Mouse (Mus musculus) midbrain, embryonic 14.5 days (tissue): ENCODE measurements at regions not wholly inside any gene's neighbourhood (a gene's known extent, or its start where the extent isn't known, plus 50 kb on each side); places are given as distances from the start of the nearest gene placed in this dataset.
"Not testable (repeated sequence)": the region's sequence is repeated elsewhere in the genome, so short reads cannot be mapped to it uniquely, and the experiment has no call there.

Experiments used
- ATAC-seq: fragments of 200-750 bp; cut with Nextera tagmentation; 2 replicates; pipeline ENCODE4 v1.8.0; 2017; ENCODE audit warnings: moderate number of reproducible peaks, moderate library complexity; ENCODE audit not compliant: low FRiP score, low TSS enrichment
- DNase-seq: peaks from one replicate; pipeline ENCODE4 v3.0.0-alpha.2; 2015
- H3K27ac ChIP-seq: fragments of 300-500 bp; sonication (generic); replicated peaks from 2 replicates; pipeline ENCODE4 v1.5.1; 2014; ENCODE audit warnings: mild to moderate bottlenecking, low read depth, low read length, moderate library complexity
- H3K27me3 ChIP-seq: fragments of 300-500 bp; sonication (generic); 2 replicates; pipeline ENCODE4 v1.6.1; 2014; ENCODE audit warnings: low read length, control low read depth, mixed read lengths; ENCODE audit not compliant: control insufficient read depth, insufficient read depth
- H3K36me3 ChIP-seq: fragments of 300-500 bp; sonication (generic); 2 replicates; pipeline ENCODE4 v1.6.1; 2014; ENCODE audit warnings: low read length, control low read depth; ENCODE audit not compliant: control insufficient read depth, insufficient read depth
- H3K4me1 ChIP-seq: fragments of 300-500 bp; sonication (generic); 2 replicates; pipeline ENCODE4 v1.6.1; 2014; ENCODE audit warnings: mild to moderate bottlenecking, antibody characterized with exemption, low read length, control low read depth; ENCODE audit not compliant: control insufficient read depth, insufficient read depth
- H3K4me2 ChIP-seq: fragments of 300-500 bp; sonication (generic); 2 replicates; pipeline ENCODE4 v1.6.1; 2014; ENCODE audit warnings: mild to moderate bottlenecking, low read length, moderate library complexity
- H3K4me3 ChIP-seq: fragments of 300-500 bp; sonication (generic); replicated peaks from 2 replicates; pipeline ENCODE4 v1.5.1; 2014; ENCODE audit warnings: low read depth, low read length
- H3K9ac ChIP-seq: fragments of 300-500 bp; sonication (generic); replicated peaks from 2 replicates; pipeline ENCODE4 v1.6.1; 2014; ENCODE audit warnings: mild to moderate bottlenecking, low read length, moderate library complexity
- H3K9me3 ChIP-seq: fragments of 300-500 bp; sonication (generic); 2 replicates; pipeline ENCODE4 v1.6.1; 2016; ENCODE audit warnings: low read length, control low read depth, mixed read lengths; ENCODE audit not compliant: control insufficient read depth
- WGBS: fragments of 180-500 bp; shearing (Covaris S2); extraction: QIAGEN DNeasy Blood & Tissue Kit; methylation state at CpG from one replicate; pipeline ENCODE4 v1.1.7; 2014; 5-methylcytosine and 5-hydroxymethylcytosine counted together

- H3K27ac ChIP-seq = no peak overlapping the region
These were observed 124.9 kb downstream of the Fasl start for GRCm38 (mm10) chr1:161663351-161663750.

GRCm38 (mm10) chr1:161662241-161662640 is 126.1 kb downstream of the Fasl start:
- H3K9ac ChIP-seq = no peak overlapping the region
- 86% methylated on average over 2 of the region's 2 CpGs for WGBS
- H3K4me3 ChIP-seq = no peak overlapping the region
- no peaks in the 10 kb centered on the region for H3K36me3 ChIP-seq
- H3K4me1 ChIP-seq = no peaks in the 10 kb centered on the region
- H3K27me3 ChIP-seq = no peaks in the 10 kb centered on the region
- ATAC-seq (no peak), DNase-seq (no peak)
- no peak overlapping the region for H3K27ac ChIP-seq
- no peaks in the 10 kb centered on the region for H3K9me3 ChIP-seq
- H3K4me2 ChIP-seq = no peak overlapping the region

More at GRCm38 (mm10) chr1:161663351-161663750, 124.9 kb downstream of the Fasl start:
- H3K4me1 ChIP-seq = no peaks in the 10 kb centered on the region
- no peaks in the 10 kb centered on the region for H3K27me3 ChIP-seq
- ATAC-seq = no peak
- no peak overlapping the region for H3K4me3 ChIP-seq
- H3K36me3 ChIP-seq = no peaks in the 10 kb centered on the region
- no peak overlapping the region for H3K4me2 ChIP-seq
- no peak for DNase-seq
- WGBS = 75% methylated on average over 1 of the region's 1 CpGs
- H3K9me3 ChIP-seq = no peaks in the 10 kb centered on the region
- H3K9ac ChIP-seq = no peak overlapping the region

GRCm38 (mm10) chr1:161657511-161657910 is 130.8 kb downstream of the Fasl start:
- H3K27me3 ChIP-seq = no peaks in the 10 kb centered on the region
- H3K36me3 ChIP-seq = no peaks in the 10 kb centered on the region
- H3K9ac ChIP-seq = no peak overlapping the region
- 92% methylated on average over 1 of the region's 1 CpGs for WGBS
- no peak overlapping the region for H3K27ac ChIP-seq
- H3K4me2 ChIP-seq = no peak overlapping the region
- DNase-seq = no peak
- no peak overlapping the region for H3K4me3 ChIP-seq
- ATAC-seq = no peak
- H3K4me1 ChIP-seq = no peaks in the 10 kb centered on the region
- no peaks in the 10 kb centered on the region for H3K9me3 ChIP-seq

GRCm38 (mm10) chr1:161649387-161649786 is 138.9 kb downstream of the Fasl start:
- Histone ChIP-seq H3K4me2 (no peak overlapping the region), H3K27ac (no peak overlapping the region), H3K9me3 (no peaks in the 10 kb centered on the region), H3K36me3 (no peaks in the 10 kb centered on the region), H3K4me1 (no peaks in the 10 kb centered on the region), H3K27me3 (no peaks in the 10 kb centered on the region), H3K4me3 (no peak overlapping the region), H3K9ac (no peak overlapping the region)
- WGBS = 60% methylated on average over 2 of the region's 2 CpGs
- ATAC-seq = no peak
- no peak for DNase-seq

- no peak overlapping the region for H3K4me3 ChIP-seq
- ATAC-seq = no peak
- DNase-seq = no peak
These were observed 137.6 kb downstream of the Tnfsf18 start for GRCm38 (mm10) chr1:161632098-161632497.

GRCm38 (mm10) chr1:161621291-161621690 is 126.8 kb downstream of the Tnfsf18 start:
- no peak overlapping the region for H3K4me2 ChIP-seq
- 91% methylated on average over 6 of the region's 6 CpGs for WGBS
- no peak for DNase-seq
- no peak for ATAC-seq
- H3K36me3 ChIP-seq = no peaks in the 10 kb centered on the region
- no peaks in the 10 kb centered on the region for H3K4me1 ChIP-seq
- no peak overlapping the region for H3K27ac ChIP-seq
- no peak overlapping the region for H3K4me3 ChIP-seq
- no peaks in the 10 kb centered on the region for H3K27me3 ChIP-seq
- H3K9ac ChIP-seq = no peak overlapping the region
- H3K9me3 ChIP-seq = no peaks in the 10 kb centered on the region

More at GRCm38 (mm10) chr1:161632098-161632497, 137.6 kb downstream of the Tnfsf18 start:
- H3K9ac ChIP-seq = no peak overlapping the region
- H3K27ac ChIP-seq = no peak overlapping the region
- no peaks in the 10 kb centered on the region for H3K27me3 ChIP-seq
- no peaks in the 10 kb centered on the region for H3K4me1 ChIP-seq
- no peak overlapping the region for H3K4me2 ChIP-seq
- H3K36me3 ChIP-seq = no peaks in the 10 kb centered on the region
- H3K9me3 ChIP-seq = no peaks in the 10 kb centered on the region
- 86% methylated on average over 5 of the region's 5 CpGs for WGBS

GRCm38 (mm10) chr1:161614091-161614490 is 119.6 kb downstream of the Tnfsf18 start:
- not testable (repeated sequence) for H3K27ac ChIP-seq, H3K4me2 ChIP-seq, H3K9me3 ChIP-seq, H3K4me3 ChIP-seq, H3K27me3 ChIP-seq, H3K9ac ChIP-seq, ATAC-seq, H3K36me3 ChIP-seq, H3K4me1 ChIP-seq, DNase-seq
- 90% methylated on average over 7 of the region's 7 CpGs for WGBS

- H3K4me1 ChIP-seq, H3K27me3 ChIP-seq, H3K27ac ChIP-seq, H3K9me3 ChIP-seq, H3K4me2 ChIP-seq, H3K4me3 ChIP-seq, DNase-seq, H3K9ac ChIP-seq, H3K36me3 ChIP-seq, ATAC-seq: not testable (repeated sequence)
- WGBS = 95% methylated on average over 10 of the region's 10 CpGs
These were observed 119.2 kb downstream of the Tnfsf18 start for GRCm38 (mm10) chr1:161613658-161614057.

- Histone ChIP-seq H3K4me3 (no peak overlapping the region), H3K9ac (no peak overlapping the region), H3K27me3 (no peaks in the 10 kb centered on the region), H3K36me3 (no peaks in the 10 kb centered on the region), H3K27ac (no peak overlapping the region), H3K4me1 (no peaks in the 10 kb centered on the region), H3K9me3 (no peaks in the 10 kb centered on the region), H3K4me2 (no peak overlapping the region)
- 92% methylated on average over 4 of the region's 4 CpGs for WGBS
- DNase-seq = no peak
- ATAC-seq = no peak
These were observed 113.0 kb downstream of the Tnfsf18 start for GRCm38 (mm10) chr1:161607446-161607845.
